ENCODE assay signal across 29 mouse cellular contexts in genomic region chr6:128973439-128973697, GRCm38 (mm10). TPM values are rescaled to one million over a fixed set of nuclear protein-coding genes. Genes with fewer than 3 reads are reported as not detected.
DNase-seq lines count a peak whose midpoint lies in the region; ATAC-seq and TF ChIP-seq lines count a peak whose summit lies in the region.
"Had no signal": no experiment of that assay in that cellular context is flagged by ENCODE, and none has a peak within 500 bp of the region (broad histone marks: within the 10 kb centered on the region; RNA-seq: fewer than 3 reads in every experiment).

No protein-coding gene starts in this region.

- TF ChIP-seq POLR2A in lung, adult 2 months (IDR thresholded peaks at IDR 0.05; ENCODE audit: borderline replicate concordance, extremely low read depth, low read depth, low read length) = no peak
- TF ChIP-seq POLR2A in bone marrow, adult 2 months (IDR thresholded peaks at IDR 0.05; ENCODE audit: borderline replicate concordance, control insufficient read depth, low read depth, low read length) = no peak
- TF ChIP-seq POLR2A in small intestine, adult 2 months (IDR thresholded peaks at IDR 0.05; ENCODE audit: low read depth, low read length) = no peak

- peak; percentile 25; the same call in 1 of the 2 replicates for ATAC-seq in megakaryocyte, adult 5-6 weeks (ENCODE audit: poor library complexity, severe bottlenecking)
- ATAC-seq: forebrain, embryonic 14.5 days; forebrain, postnatal 0 days had no signal

- H3K36me3 ChIP-seq in small intestine, adult 2 months (ENCODE audit: control insufficient read depth, insufficient read depth, low read length) = no peaks in the 10 kb centered on the region
- H3K36me3 ChIP-seq: embryonic facial prominence, embryonic 12.5 days; embryonic facial prominence, embryonic 15.5 days; heart, embryonic 10.5 days; heart, embryonic 13.5 days; hindbrain, embryonic 12.5 days; hindbrain, embryonic 15.5 days had no signal

- H3K4me3 ChIP-seq in lung, adult 2 months (replicated peaks; ENCODE audit: extremely low read depth, low read depth, low read length) = peak overlapping the region; percentile 9
- H3K4me3 ChIP-seq in bone marrow, adult 2 months (replicated peaks; ENCODE audit: control insufficient read depth, low read depth, low read length) = peak overlapping the region; percentile 46
- peak overlapping the region; percentile 35 for H3K4me3 ChIP-seq in small intestine, adult 2 months (ENCODE audit: low read depth, low read length)
- H3K4me3 ChIP-seq: embryonic facial prominence, embryonic 12.5 days; embryonic facial prominence, embryonic 15.5 days; gastrocnemius, adult 2 months; heart, adult 2 months; heart, embryonic 10.5 days; heart, embryonic 13.5 days; hindbrain, embryonic 12.5 days; hindbrain, embryonic 15.5 days had no signal

- no peaks in the 10 kb centered on the region for H3K4me1 ChIP-seq in lung, adult 2 months (ENCODE audit: control insufficient read depth, insufficient read depth, low read length)
- H3K4me1 ChIP-seq in bone marrow, adult 2 months (ENCODE audit: control insufficient read depth, insufficient read depth, low read length) = no peaks in the 10 kb centered on the region; the same call in 1 of the 2 replicates
- H3K4me1 ChIP-seq in small intestine, adult 2 months (ENCODE audit: control insufficient read depth, insufficient read depth, insufficient read length, low read length) = no peaks in the 10 kb centered on the region
- H3K4me1 ChIP-seq: embryonic facial prominence, embryonic 12.5 days; embryonic facial prominence, embryonic 15.5 days; heart, embryonic 10.5 days; heart, embryonic 13.5 days; hindbrain, embryonic 12.5 days; hindbrain, embryonic 15.5 days had no signal

- TF ChIP-seq CTCF in lung, adult 2 months (IDR thresholded peaks at IDR 0.05; ENCODE audit: insufficient read depth, low read length) = no peak
- TF ChIP-seq CTCF in bone marrow, adult 2 months (IDR thresholded peaks at IDR 0.05; ENCODE audit: control insufficient read depth, insufficient read depth, low read length) = no peak
- no peak for TF ChIP-seq CTCF in small intestine, adult 2 months (IDR thresholded peaks at IDR 0.05; ENCODE audit: extremely low read depth, insufficient read length, insufficient replicate concordance, low read depth, low read length)

- DNase-seq in lung, adult 2 months = no peak
- no peak for DNase-seq in lung, postnatal 14 days
- no peak for DNase-seq in kidney, postnatal 25 days
- DNase-seq in urinary bladder, postnatal 10 days (ENCODE audit: low spot score) = no peak
- DNase-seq in embryo, embryonic 10.5 days (ENCODE audit: low spot score) = no peak
- DNase-seq: adrenal gland, adult 8-10 months; adrenal gland, postnatal 25 days; cerebellum, adult 18-20 months; cerebellum, adult 9-10 months; cerebellum, postnatal 14 days; forebrain, postnatal 0 days; gastrocnemius, adult 2 months; gastrocnemius, postnatal 14 days; heart, adult 2 months; heart, postnatal 14 days had no signal

- H3K27me3 ChIP-seq in small intestine, adult 2 months (ENCODE audit: control insufficient read depth, insufficient read depth, low read length) = no peaks in the 10 kb centered on the region
- H3K27me3 ChIP-seq: embryonic facial prominence, embryonic 12.5 days; embryonic facial prominence, embryonic 15.5 days; heart, embryonic 13.5 days; hindbrain, embryonic 12.5 days; hindbrain, embryonic 15.5 days had no signal

- peak overlapping the region; percentile 30 for H3K27ac ChIP-seq in bone marrow, adult 2 months (ENCODE audit: control insufficient read depth, insufficient read depth, low read depth, low read length, poor library complexity)
- H3K27ac ChIP-seq in small intestine, adult 2 months (ENCODE audit: insufficient read depth, low read depth, low read length) = no peak overlapping the region; the same call in 1 of the 2 replicates
- H3K27ac ChIP-seq: embryonic facial prominence, embryonic 12.5 days; embryonic facial prominence, embryonic 15.5 days; gastrocnemius, adult 2 months; heart, adult 2 months; heart, embryonic 10.5 days; heart, embryonic 13.5 days; hindbrain, embryonic 12.5 days; hindbrain, embryonic 15.5 days had no signal

- WGBS in lung, adult 2 months = 96% methylated on average over 3 of the region's 3 CpGs
- WGBS in bone marrow, adult 2 months = 87% methylated on average over 3 of the region's 3 CpGs
- WGBS in small intestine, adult 2 months = 90% methylated on average over 3 of the region's 3 CpGs

RNA-seq across cellular contexts. Expression of gene Clec2g, which starts 39.2 kb away (rescaled TPM):
- polyA plus RNA-seq in lung, adult 2 months (2012; rRNA removed) = 0.70 TPM in 1 of 2 replicates, not detected in the other
- not detected in 2 replicates for polyA plus RNA-seq in bone marrow, adult 2 months (2011; ENCODE audit: insufficient read depth, insufficient read length, low replicate concordance, missing spikeins)
- total RNA-seq in megakaryocyte, adult 5-6 weeks (2015) = 0.48 TPM in 1 of 2 replicates, not detected in the other
- 1.5 TPM in 1 of 2 replicates, not detected in the other for total RNA-seq in megakaryocyte, adult 5-6 weeks (2017)
- not detected in 2 replicates for polyA plus RNA-seq in small intestine, adult 2 months (2012; rRNA removed)
- total RNA-seq: forebrain, postnatal 0 days; hematopoietic stem cell, adult 5-6 weeks had no signal
- polyA plus RNA-seq: C2C12; embryonic facial prominence, embryonic 12.5 days; forebrain, embryonic 11.5 days; forebrain, embryonic 14.5 days; forebrain, postnatal 0 days; heart, adult 2 months; heart, embryonic 10.5 days; heart, embryonic 13.5 days; heart, embryonic 16.5 days; hindbrain, embryonic 12.5 days; hindbrain, embryonic 15.5 days had no signal
